Mouse (Mus musculus): ENCODE measurements around the gene Ranbp2. TPM values are rescaled to one million over a fixed set of nuclear protein-coding genes. Genes with fewer than 3 reads are reported as not detected.
"Not testable (repeated sequence)": the region's sequence is repeated elsewhere in the genome, so short reads cannot be mapped to it uniquely, and the experiment has no call there.

Gene Ranbp2
- total RNA-seq, 4 experiments from 2014 or later = 71.4 to 82.9 (median 80.8) TPM

- peak; percentile 92 for DNase-seq
Measured at GRCm38 (mm10) chr10:58497320-58498284, 50.9 kb downstream of the Ranbp2 start, which contains the start of gene Ccdc138. Gene Ccdc138, plus strand, starts transcription at chr10:58497948.

- DNase-seq = peak; percentile 17
Measured at GRCm38 (mm10) chr10:58498516-58498915, 51.8 kb downstream of the Ranbp2 start.

DNA sequence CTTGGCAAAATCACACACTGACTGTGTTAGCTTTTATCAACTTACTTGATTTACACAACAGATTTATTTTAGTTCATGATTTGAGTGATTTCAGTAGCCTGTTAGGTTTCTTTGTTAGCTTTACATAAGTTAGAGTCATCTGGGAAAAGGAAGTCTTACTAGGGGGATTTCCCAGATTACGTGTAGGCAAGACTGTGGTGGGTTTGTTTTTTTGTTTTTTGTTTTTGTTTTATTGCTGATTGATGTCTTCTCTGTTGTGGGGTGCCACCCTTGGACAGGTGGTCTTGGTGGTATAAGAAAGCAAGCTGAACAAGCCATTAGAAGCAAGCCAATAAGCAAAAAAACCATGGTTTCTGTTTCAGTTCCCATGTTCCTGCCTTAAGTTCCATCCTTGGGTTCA, 82.6 kb downstream of the Ranbp2 start:
- no peak for DNase-seq

- DNase-seq = no peak
Measured at GRCm38 (mm10) chr10:58530896-58531790, 84.4 kb downstream of the Ranbp2 start.

DNA sequence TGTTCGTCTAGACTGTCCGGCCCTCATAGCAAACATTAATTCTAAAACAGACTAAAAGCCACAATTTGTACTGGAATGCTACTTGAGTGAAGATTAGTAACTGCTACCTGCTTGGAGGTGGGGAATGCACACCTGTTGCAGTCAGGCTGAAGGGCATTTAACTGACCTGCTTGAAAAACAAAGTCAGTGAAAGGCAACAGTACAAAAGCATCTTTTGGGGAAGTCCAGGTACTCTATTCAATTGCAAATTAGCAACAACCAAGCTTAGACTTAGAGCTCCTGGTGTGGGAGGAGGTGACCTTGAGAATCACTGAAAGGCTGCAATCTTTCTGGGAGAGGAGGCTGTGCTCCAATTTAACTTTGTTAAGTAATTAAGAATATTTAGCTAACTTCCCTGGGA, 85.5 kb downstream of the Ranbp2 start:
- DNase-seq = no peak

- DNase-seq = not testable (repeated sequence)
Measured at GRCm38 (mm10) chr10:58536276-58536675, 89.6 kb downstream of the Ranbp2 start.

- DNase-seq = no peak
Measured at GRCm38 (mm10) chr10:58540613-58541012, 93.9 kb downstream of the Ranbp2 start.

Other genes starting within 250 kb of the Ranbp2 start
- gene AW822073, start 222.0 kb upstream of the Ranbp2 start, total RNA-seq (2022) = not detected
- not detected for gene Duxf3, start 214.2 kb upstream of the Ranbp2 start, total RNA-seq (2022)
- not detected for gene Gm4981, start 210.2 kb upstream of the Ranbp2 start, total RNA-seq (2022)
- gene Gcc2, start 191.4 kb upstream of the Ranbp2 start, total RNA-seq (2022) = 10 to 100 TPM; 49.4 to 60.0 (median 54.1) TPM
- gene Lims1, start 123.5 kb upstream of the Ranbp2 start, total RNA-seq (2022) = 10 to 100 TPM; 47.0 to 58.9 (median 49.3) TPM
- 1 to 10 TPM; 3.2 to 4.2 (median 3.8) TPM for gene Ccdc138, start 51.0 kb downstream of the Ranbp2 start, total RNA-seq (2022)
- gene Edar, start 228.7 kb downstream of the Ranbp2 start, total RNA-seq (2022) = 1 to 10 TPM in 2 of 4 experiments, under 1 TPM in 2; 0.15 to 2.5 (median 1.1) TPM

Measured in adrenal gland, adult 8-10 months (tissue).